Mouse (Mus musculus): ENCODE measurements at regions not wholly inside any gene's neighbourhood (a gene's known extent, or its start where the extent isn't known, plus 50 kb on each side); places are given as distances from the start of the nearest gene placed in this dataset.

GRCm38 (mm10) chr13:38878718-38879669, 81.7 kb downstream of the Slc35b3 start:
- peak; percentile 7 to 18 for DNase-seq (ENCODE audit: low spot score in 2 of 2)

- DNase-seq (ENCODE audit: low spot score in 2 of 2), result no peak
These were observed 84.8 kb downstream of the Slc35b3 start for GRCm38 (mm10) chr13:38875923-38876322.

- no peak for DNase-seq (ENCODE audit: low spot score in 2 of 2)
These were observed 96.7 kb downstream of the Slc35b3 start for GRCm38 (mm10) chr13:38864002-38864401.

GRCm38 (mm10) chr13:38855742-38856141, 104.9 kb downstream of the Slc35b3 start:
- DNase-seq (ENCODE audit: low spot score in 2 of 2), result no peak

- DNase-seq (ENCODE audit: low spot score in 2 of 2), result no peak
These were observed 105.7 kb downstream of the Slc35b3 start for GRCm38 (mm10) chr13:38854986-38855385.

- DNase-seq (ENCODE audit: low spot score in 2 of 2), result no peak
These were observed 107.8 kb downstream of the Slc35b3 start for GRCm38 (mm10) chr13:38852868-38853267.

GRCm38 (mm10) chr13:38851820-38852219, 108.9 kb downstream of the Slc35b3 start:
- no peak for DNase-seq (ENCODE audit: low spot score in 2 of 2)

GRCm38 (mm10) chr13:38838231-38838630, 122.4 kb downstream of the Slc35b3 start:
- DNase-seq (ENCODE audit: low spot score in 2 of 2), result no peak

- no peak for DNase-seq (ENCODE audit: low spot score in 2 of 2)
These were observed 135.0 kb downstream of the Slc35b3 start for GRCm38 (mm10) chr13:38825649-38826048.

GRCm38 (mm10) chr13:38819526-38819925, 141.1 kb downstream of the Slc35b3 start:
- no peak for DNase-seq (ENCODE audit: low spot score in 2 of 2)

GRCm38 (mm10) chr13:38818781-38819180, 141.9 kb downstream of the Slc35b3 start:
- no peak for DNase-seq (ENCODE audit: low spot score in 2 of 2)

GRCm38 (mm10) chr13:38816296-38816695, 144.4 kb downstream of the Slc35b3 start:
- no peak for DNase-seq (ENCODE audit: low spot score in 2 of 2)

GRCm38 (mm10) chr13:38815002-38815707, 145.5 kb downstream of the Slc35b3 start:
- no peak for DNase-seq (ENCODE audit: low spot score in 2 of 2)

- DNase-seq (ENCODE audit: low spot score in 2 of 2), result no peak
These were observed 139.7 kb upstream of the Eef1e1 start for GRCm38 (mm10) chr13:38798514-38798913.

- DNase-seq (ENCODE audit: low spot score in 2 of 2), result no peak
These were observed 134.6 kb upstream of the Eef1e1 start for GRCm38 (mm10) chr13:38793456-38793855.

- DNase-seq (ENCODE audit: low spot score in 2 of 2), result no peak
These were observed 121.8 kb upstream of the Eef1e1 start for GRCm38 (mm10) chr13:38780630-38781010.

GRCm38 (mm10) chr13:38779984-38780629, 121.2 kb upstream of the Eef1e1 start:
- no peak for DNase-seq (ENCODE audit: low spot score in 2 of 2)

GRCm38 (mm10) chr13:38776546-38776945, 117.7 kb upstream of the Eef1e1 start:
- DNase-seq (ENCODE audit: low spot score in 2 of 2), result no peak

- DNase-seq (ENCODE audit: low spot score in 2 of 2), result no peak
These were observed 114.1 kb upstream of the Eef1e1 start for GRCm38 (mm10) chr13:38772996-38773395.

- DNase-seq (ENCODE audit: low spot score in 2 of 2), result no peak
These were observed 107.3 kb upstream of the Eef1e1 start for GRCm38 (mm10) chr13:38766133-38766532.

GRCm38 (mm10) chr13:38760261-38760660, 101.4 kb upstream of the Eef1e1 start:
- DNase-seq (ENCODE audit: low spot score in 2 of 2), result no peak

- DNase-seq (ENCODE audit: low spot score in 2 of 2), result no peak
These were observed 97.9 kb upstream of the Eef1e1 start for GRCm38 (mm10) chr13:38756629-38757227.
